Mouse (Mus musculus): ENCODE measurements around the gene Mrgpra1.
"Not testable (repeated sequence)": the region's sequence is repeated elsewhere in the genome, so short reads cannot be mapped to it uniquely, and the experiment has no call there.

Gene Mrgpra1

GRCm38 (mm10) chr7:47354140-47354539 lies at the start of gene Mrgpra1:
Gene Mrgpra1 (minus strand): TSS chr7:47354240.
- no peak for DNase-seq (ENCODE audit: low read depth, low spot score)

- no peak for DNase-seq (ENCODE audit: low read depth, low spot score)
These were observed 47.1 kb upstream of the Mrgpra1 start for GRCm38 (mm10) chr7:47401125-47401524.

GRCm38 (mm10) chr7:47348421-47348820 lies 5.6 kb downstream of the Mrgpra1 start:
- DNase-seq (ENCODE audit: low read depth, low spot score), result no peak

- no peak for DNase-seq (ENCODE audit: low read depth, low spot score)
These were observed 8.0 kb downstream of the Mrgpra1 start for GRCm38 (mm10) chr7:47345905-47346478.

- DNase-seq (ENCODE audit: low read depth, low spot score), result not testable (repeated sequence)
These were observed 12.2 kb downstream of the Mrgpra1 start for GRCm38 (mm10) chr7:47341887-47342286.

GRCm38 (mm10) chr7:47341389-47341788 lies 12.7 kb downstream of the Mrgpra1 start:
- DNase-seq (ENCODE audit: low read depth, low spot score), result not testable (repeated sequence)

- no peak for DNase-seq (ENCODE audit: low read depth, low spot score)
These were observed 35.7 kb downstream of the Mrgpra1 start for GRCm38 (mm10) chr7:47318299-47318698.

- no peak for DNase-seq (ENCODE audit: low read depth, low spot score)
These were observed 41.8 kb downstream of the Mrgpra1 start for GRCm38 (mm10) chr7:47312289-47312688.

GRCm38 (mm10) chr7:47309855-47310254 lies 44.2 kb downstream of the Mrgpra1 start:
- no peak for DNase-seq (ENCODE audit: low read depth, low spot score)

GRCm38 (mm10) chr7:47304661-47305060 lies 49.4 kb downstream of the Mrgpra1 start:
- DNase-seq (ENCODE audit: low read depth, low spot score), result not testable (repeated sequence)

GRCm38 (mm10) chr7:47299612-47300011 lies 54.4 kb downstream of the Mrgpra1 start:
- not testable (repeated sequence) for DNase-seq (ENCODE audit: low read depth, low spot score)

Measured in embryo, embryonic 11.5 days (tissue).